Mouse (Mus musculus): ENCODE results near the gene Anapc7. TPM values are rescaled to one million over a fixed set of nuclear protein-coding genes. Genes with fewer than 3 reads are reported as not detected.
"Not testable (repeated sequence)": the region's sequence is repeated elsewhere in the genome, so short reads cannot be mapped to it uniquely, and the experiment has no call there.

Gene Anapc7
- polyA plus RNA-seq, 1 experiment from 2014 or later: 59.2 TPM

GRCm38 (mm10) chr5:122460656-122461055, 39.2 kb downstream of the Anapc7 start:
- WGBS: 92% methylated on average over 11 of the region's 11 CpGs
- H3K36me3 ChIP-seq (replicated peaks): peaks cover 100% of the 10 kb centered on the region
- no peaks in the 10 kb centered on the region for H3K27me3 ChIP-seq (ENCODE audit: poor library complexity, severe bottlenecking)
- no peaks in the 10 kb centered on the region for H3K4me1 ChIP-seq
- H3K4me3 ChIP-seq: no peak overlapping the region
- no peak for DNase-seq (ENCODE audit: extremely low spot score, low spot score)
- H3K9me3 ChIP-seq: no peaks in the 10 kb centered on the region
- no peak overlapping the region for H3K27ac ChIP-seq

DNA sequence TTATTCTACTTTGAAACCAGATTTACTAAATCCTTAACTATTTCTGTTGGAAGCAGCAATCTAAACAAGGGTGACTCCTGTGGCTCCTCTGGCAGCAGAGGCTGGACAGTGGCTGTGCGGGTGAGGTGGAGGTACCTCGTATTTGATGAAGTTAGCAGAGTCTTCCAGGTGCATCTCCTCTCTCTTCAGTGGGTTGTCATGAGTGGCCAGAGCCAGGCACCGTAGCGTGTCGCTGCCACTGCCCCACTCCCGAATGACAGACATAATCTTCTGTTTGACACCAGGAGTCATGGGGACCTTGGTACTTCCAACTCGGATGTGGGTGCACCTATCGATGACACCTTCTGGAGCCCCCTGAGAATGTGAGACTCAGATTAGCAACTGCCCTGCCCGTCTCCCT, 39.9 kb downstream of the Anapc7 start:
- Histone ChIP-seq H3K27ac (no peak overlapping the region), H3K9me3 (no peaks in the 10 kb centered on the region), H3K27me3 (ENCODE audit: poor library complexity, severe bottlenecking) (no peaks in the 10 kb centered on the region), H3K4me1 (no peaks in the 10 kb centered on the region), H3K36me3 (replicated peaks) (peaks cover 100% of the 10 kb centered on the region), H3K4me3 (no peak overlapping the region)
- no peak for DNase-seq (ENCODE audit: extremely low spot score, low spot score)
- WGBS: 97% methylated on average over 9 of the region's 9 CpGs

DNA sequence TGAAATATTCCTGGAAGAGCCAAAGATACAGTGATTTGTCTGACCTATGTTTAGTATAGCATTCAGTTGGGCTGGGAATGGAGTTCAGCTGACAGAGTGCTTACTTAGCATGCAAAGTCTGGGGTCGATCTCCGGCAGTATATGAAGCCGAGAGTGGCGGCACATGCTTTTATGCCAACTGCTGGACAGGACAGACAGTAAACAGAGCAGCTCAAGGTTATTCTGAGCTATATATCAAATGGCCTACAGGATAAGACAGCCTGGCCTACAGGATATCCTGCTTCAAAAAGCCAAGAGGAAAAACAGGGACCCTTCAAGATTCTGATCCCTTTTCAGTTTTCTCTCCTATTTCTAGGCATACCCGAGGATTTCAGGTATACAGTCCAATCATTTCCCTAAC, 50.2 kb downstream of the Anapc7 start:
- no peaks in the 10 kb centered on the region for H3K27me3 ChIP-seq (ENCODE audit: poor library complexity, severe bottlenecking)
- no peaks in the 10 kb centered on the region for H3K4me1 ChIP-seq
- no peaks in the 10 kb centered on the region for H3K9me3 ChIP-seq
- H3K27ac ChIP-seq: no peak overlapping the region
- H3K36me3 ChIP-seq (replicated peaks): peaks cover 100% of the 10 kb centered on the region
- WGBS: 94% methylated on average over 5 of the region's 5 CpGs
- H3K4me3 ChIP-seq: no peak overlapping the region
- DNase-seq (ENCODE audit: extremely low spot score, low spot score): no peak

DNA sequence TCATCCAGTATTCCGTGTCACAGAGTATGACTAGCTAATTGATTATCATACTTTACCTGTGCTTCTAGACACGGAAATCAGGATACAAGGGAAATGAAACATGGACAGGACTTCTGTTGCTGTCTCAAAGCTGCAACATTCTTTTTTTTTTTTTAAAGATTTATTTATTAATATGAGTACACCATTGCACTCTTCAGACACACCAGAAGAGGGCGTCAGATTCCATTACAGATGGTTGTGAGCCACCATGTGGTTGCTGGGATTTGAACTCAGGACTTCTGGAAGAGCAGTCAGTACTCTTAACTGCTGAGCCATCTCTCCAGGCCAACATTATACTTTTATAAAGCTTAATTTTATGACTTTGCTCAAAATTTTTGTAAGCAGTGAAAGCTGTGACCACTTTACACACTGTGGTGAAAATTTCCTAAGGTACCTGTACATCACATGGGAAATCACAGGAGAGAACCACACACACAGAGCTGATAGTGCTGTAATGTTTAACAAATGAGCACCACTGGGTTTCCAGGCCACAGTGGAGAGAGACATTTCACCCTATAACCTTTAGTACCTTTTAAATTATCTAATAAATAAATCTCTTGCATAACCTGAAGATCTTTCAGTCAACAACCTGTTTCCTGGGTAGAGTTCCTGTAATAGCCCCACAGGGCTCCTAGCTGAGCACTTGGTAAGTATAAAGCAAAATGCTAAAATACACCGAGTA, 53.3 kb downstream of the Anapc7 start:
- no peaks in the 10 kb centered on the region for H3K27me3 ChIP-seq (ENCODE audit: poor library complexity, severe bottlenecking)
- no peaks in the 10 kb centered on the region for H3K4me1 ChIP-seq
- WGBS: 85% methylated on average over 4 of the region's 4 CpGs
- peaks cover 100% of the 10 kb centered on the region for H3K36me3 ChIP-seq (replicated peaks)
- H3K9me3 ChIP-seq: no peaks in the 10 kb centered on the region
- H3K4me3 ChIP-seq: no peak overlapping the region
- no peak overlapping the region for H3K27ac ChIP-seq
- no peak for DNase-seq (ENCODE audit: extremely low spot score, low spot score)

DNA sequence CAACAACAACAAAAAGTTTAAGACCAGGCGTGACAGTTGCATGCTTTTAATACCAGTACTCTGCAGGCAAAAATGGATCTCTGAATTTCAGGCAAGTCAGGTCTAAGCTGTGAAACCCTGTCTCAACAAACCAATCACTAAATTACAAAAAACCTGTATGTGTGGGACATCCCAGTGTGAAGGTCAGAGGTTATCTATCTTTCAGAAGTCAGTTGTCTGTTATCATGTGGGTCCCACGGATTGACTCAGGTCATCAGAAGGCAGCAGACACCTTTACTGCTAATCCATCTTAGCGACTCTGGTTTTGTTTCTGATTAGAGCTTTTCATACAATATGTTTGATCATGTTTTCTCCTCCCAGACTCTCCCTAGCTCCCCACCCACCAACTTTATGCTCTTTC, 54.6 kb downstream of the Anapc7 start:
- H3K4me3 ChIP-seq: no peak overlapping the region
- no peak for DNase-seq (ENCODE audit: extremely low spot score, low spot score)
- no peaks in the 10 kb centered on the region for H3K9me3 ChIP-seq
- 85% methylated on average over 3 of the region's 3 CpGs for WGBS
- H3K4me1 ChIP-seq: no peaks in the 10 kb centered on the region
- H3K27me3 ChIP-seq (ENCODE audit: poor library complexity, severe bottlenecking): no peaks in the 10 kb centered on the region
- no peak overlapping the region for H3K27ac ChIP-seq
- peaks cover 100% of the 10 kb centered on the region for H3K36me3 ChIP-seq (replicated peaks)

DNA sequence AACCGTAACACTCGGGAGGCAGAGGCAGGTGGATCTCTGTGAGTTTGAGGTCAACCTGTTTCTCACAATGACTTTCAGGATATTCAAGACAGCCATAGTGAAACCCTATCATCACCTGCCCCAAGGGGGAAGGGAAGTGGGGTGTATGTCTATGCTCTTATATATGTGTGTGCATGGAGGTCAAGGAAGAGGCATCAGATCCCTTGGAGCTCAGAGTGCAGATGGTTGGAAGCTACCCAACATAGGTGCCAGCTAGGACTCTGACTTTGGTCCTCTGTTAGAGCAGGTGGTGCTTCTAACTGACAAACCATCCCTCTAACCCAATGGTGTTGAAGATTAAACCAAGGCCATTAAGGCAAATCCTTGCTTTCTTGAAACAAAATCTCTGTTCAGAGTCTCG, 56.0 kb downstream of the Anapc7 start:
- H3K27ac ChIP-seq: no peak overlapping the region
- H3K27me3 ChIP-seq (ENCODE audit: poor library complexity, severe bottlenecking): no peaks in the 10 kb centered on the region
- H3K4me1 ChIP-seq: no peaks in the 10 kb centered on the region
- H3K36me3 ChIP-seq (replicated peaks): peaks cover 100% of the 10 kb centered on the region
- no peaks in the 10 kb centered on the region for H3K9me3 ChIP-seq
- WGBS: 94% methylated on average over 3 of the region's 3 CpGs
- DNase-seq (ENCODE audit: extremely low spot score, low spot score): no peak
- H3K4me3 ChIP-seq: no peak overlapping the region

DNA sequence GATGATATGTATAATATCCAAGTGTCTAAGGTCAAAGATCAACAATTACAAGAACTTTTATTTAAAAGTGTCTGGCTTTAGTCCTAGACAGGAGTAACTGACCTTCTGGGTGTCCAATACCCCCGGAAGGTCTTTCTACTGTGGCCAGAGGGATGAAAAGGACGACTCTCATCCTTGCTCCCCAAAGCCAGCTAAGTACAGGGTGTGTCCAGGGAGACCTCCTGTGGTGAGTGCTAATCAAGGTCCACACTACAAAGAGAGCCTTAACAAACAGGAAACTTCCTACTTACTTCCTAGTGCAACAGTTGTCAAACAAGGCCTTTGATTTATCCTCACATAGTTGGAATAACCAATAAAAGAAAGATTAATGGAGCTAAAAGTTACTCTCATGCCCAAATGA, 57.6 kb downstream of the Anapc7 start:
- Histone ChIP-seq H3K4me1 (no peaks in the 10 kb centered on the region), H3K27ac (no peak overlapping the region), H3K4me3 (no peak overlapping the region), H3K36me3 (replicated peaks) (peaks cover 100% of the 10 kb centered on the region), H3K9me3 (no peaks in the 10 kb centered on the region), H3K27me3 (ENCODE audit: poor library complexity, severe bottlenecking) (no peaks in the 10 kb centered on the region)
- 68% methylated on average over 2 of the region's 2 CpGs for WGBS
- no peak for DNase-seq (ENCODE audit: extremely low spot score, low spot score)

DNA sequence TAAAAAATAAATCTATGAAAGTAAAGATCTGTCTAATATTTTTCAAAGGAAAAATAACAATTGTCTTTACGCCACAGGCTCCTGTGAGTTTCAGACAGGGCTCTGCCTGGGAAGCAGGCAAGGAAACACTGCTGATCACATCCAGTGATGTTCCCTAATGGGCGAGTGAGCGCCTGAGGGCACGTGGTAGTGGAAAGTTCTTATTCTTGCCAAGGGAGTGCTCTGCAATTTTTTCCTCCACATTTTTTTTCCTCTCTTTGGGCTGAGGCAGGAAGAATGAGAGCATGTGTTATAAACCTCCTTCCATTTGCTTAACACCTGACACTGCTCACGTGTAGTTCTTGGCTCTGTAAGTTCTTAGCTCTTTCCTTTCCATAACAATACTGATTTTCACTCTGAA, 60.4 kb downstream of the Anapc7 start:
- 91% methylated on average over 5 of the region's 5 CpGs for WGBS
- Histone ChIP-seq H3K27me3 (ENCODE audit: poor library complexity, severe bottlenecking) (no peaks in the 10 kb centered on the region), H3K4me1 (no peaks in the 10 kb centered on the region), H3K4me3 (no peak overlapping the region), H3K36me3 (replicated peaks) (peaks cover 100% of the 10 kb centered on the region), H3K9me3 (no peaks in the 10 kb centered on the region), H3K27ac (no peak overlapping the region)
- DNase-seq (ENCODE audit: extremely low spot score, low spot score): no peak

GRCm38 (mm10) chr5:122482733-122483391, 61.4 kb downstream of the Anapc7 start:
- Histone ChIP-seq H3K27ac (no peak overlapping the region), H3K4me3 (no peak overlapping the region), H3K27me3 (ENCODE audit: poor library complexity, severe bottlenecking) (no peaks in the 10 kb centered on the region), H3K9me3 (no peaks in the 10 kb centered on the region), H3K4me1 (no peaks in the 10 kb centered on the region), H3K36me3 (replicated peaks) (peaks cover 100% of the 10 kb centered on the region)
- WGBS: 94% methylated on average over 6 of the region's 6 CpGs
- DNase-seq (ENCODE audit: extremely low spot score, low spot score): no peak

- not testable (repeated sequence) for H3K4me1 ChIP-seq; H3K9me3 ChIP-seq; DNase-seq (ENCODE audit: extremely low spot score, low spot score); H3K27me3 ChIP-seq (ENCODE audit: poor library complexity, severe bottlenecking); H3K4me3 ChIP-seq; H3K27ac ChIP-seq
- peaks cover 100% of the 10 kb centered on the region for H3K36me3 ChIP-seq (replicated peaks)
- WGBS: 86% methylated on average over 5 of the region's 5 CpGs
These were observed 64.8 kb downstream of the Anapc7 start for GRCm38 (mm10) chr5:122486243-122486642.

- no peaks in the 10 kb centered on the region for H3K9me3 ChIP-seq
- no peak overlapping the region for H3K27ac ChIP-seq
- H3K27me3 ChIP-seq (ENCODE audit: poor library complexity, severe bottlenecking): no peaks in the 10 kb centered on the region
- 93% methylated on average over 6 of the region's 6 CpGs for WGBS
- no peak for DNase-seq (ENCODE audit: extremely low spot score, low spot score)
- H3K4me1 ChIP-seq: no peaks in the 10 kb centered on the region
- peaks cover 100% of the 10 kb centered on the region for H3K36me3 ChIP-seq (replicated peaks)
- H3K4me3 ChIP-seq: no peak overlapping the region
These were observed 66.3 kb downstream of the Anapc7 start for GRCm38 (mm10) chr5:122487825-122488224.

GRCm38 (mm10) chr5:122490148-122490547, 68.7 kb downstream of the Anapc7 start:
- H3K4me1 ChIP-seq: no peaks in the 10 kb centered on the region
- H3K4me3 ChIP-seq: no peak overlapping the region
- no peaks in the 10 kb centered on the region for H3K27me3 ChIP-seq (ENCODE audit: poor library complexity, severe bottlenecking)
- H3K27ac ChIP-seq: no peak overlapping the region
- 93% methylated on average over 2 of the region's 2 CpGs for WGBS
- no peaks in the 10 kb centered on the region for H3K9me3 ChIP-seq
- H3K36me3 ChIP-seq (replicated peaks): peaks cover 100% of the 10 kb centered on the region
- no peak for DNase-seq (ENCODE audit: extremely low spot score, low spot score)

GRCm38 (mm10) chr5:122491385-122491784, 69.9 kb downstream of the Anapc7 start:
- Histone ChIP-seq H3K4me3 (no peak overlapping the region), H3K36me3 (replicated peaks) (peaks cover 100% of the 10 kb centered on the region), H3K9me3 (no peaks in the 10 kb centered on the region), H3K4me1 (no peaks in the 10 kb centered on the region), H3K27ac (no peak overlapping the region), H3K27me3 (ENCODE audit: poor library complexity, severe bottlenecking) (no peaks in the 10 kb centered on the region)
- WGBS: 90% methylated on average over 10 of the region's 10 CpGs
- no peak for DNase-seq (ENCODE audit: extremely low spot score, low spot score)
